Mouse (Mus musculus): ENCODE measurements at regions not wholly inside any gene's neighbourhood (a gene's known extent, or its start where the extent isn't known, plus 50 kb on each side); places are given as distances from the start of the nearest gene placed in this dataset.

- intact Hi-C loops (cut with DNase I), result no loop called here
- no peak overlapping the region for H3K27ac ChIP-seq
- no peak for DNase-seq (ENCODE audit: extremely low spot score in 1 of 2, low spot score in 2 of 2)
- TF ChIP-seq CTCF (IDR thresholded peaks at IDR 0.05), result no peak
- no peak overlapping the region for H3K4me3 ChIP-seq
Observed at GRCm38 (mm10) chr14:38062271-38062670, 927.2 kb upstream of the Ghitm start.

- H3K27ac ChIP-seq, result no peak overlapping the region
- intact Hi-C loops (cut with DNase I), result loop anchor here (10.0 kb wide), 1 partner anchor 191 kb away; no protein-coding TSS in a partner anchor
- no peak overlapping the region for H3K4me3 ChIP-seq
- no peak for TF ChIP-seq CTCF (IDR thresholded peaks at IDR 0.05)
- DNase-seq (ENCODE audit: extremely low spot score in 1 of 2, low spot score in 2 of 2), result no peak
Observed at GRCm38 (mm10) chr14:38053770-38054169, 918.7 kb upstream of the Ghitm start.

Measured in left cerebral cortex, adult 2 months (tissue).